10 mouse cellular contexts compared by ENCODE assay signal in genomic region chr3:22144255-22144654, GRCm38 (mm10).
DNase-seq lines count a peak whose midpoint lies in the region; ATAC-seq and TF ChIP-seq lines count a peak whose summit lies in the region.
"Had no signal": no experiment of that assay in that cellular context is flagged by ENCODE, and none has a peak within 500 bp of the region (broad histone marks: within the 10 kb centered on the region; RNA-seq: fewer than 3 reads in every experiment).

No protein-coding gene starts in this region.

- H3K36me3 ChIP-seq in kidney, adult 2 months (ENCODE audit: control insufficient read depth, insufficient read depth, low read length): no peaks in the 10 kb centered on the region
- H3K36me3 ChIP-seq in kidney, embryonic 15.5 days: no peaks in the 10 kb centered on the region
- peaks cover 5% of the 10 kb centered on the region; the same call in 1 of the 2 replicates for H3K36me3 ChIP-seq in limb, embryonic 10.5 days

- WGBS in kidney, adult 2 months: 83% methylated on average over 2 of the region's 2 CpGs
- WGBS in kidney, embryonic 15.5 days: 93% methylated on average over 2 of the region's 2 CpGs
- WGBS in limb, embryonic 10.5 days: 95% methylated on average over 2 of the region's 2 CpGs

- ATAC-seq in kidney, embryonic 15.5 days (replicated peaks; ENCODE audit: low FRiP score): no peak
- ATAC-seq in megakaryocyte-erythroid progenitor cell, adult 5-6 weeks (replicated peaks; ENCODE audit: low FRiP score, low TSS enrichment, poor library complexity, severe bottlenecking): no peak

- H3K9ac ChIP-seq in kidney, embryonic 15.5 days: no peak overlapping the region
- H3K9ac ChIP-seq: limb, embryonic 13.5 days had no signal

- no peaks in the 10 kb centered on the region for H3K27me3 ChIP-seq in kidney, adult 2 months (replicated peaks; ENCODE audit: control insufficient read depth, insufficient read depth, low read length)
- no peaks in the 10 kb centered on the region for H3K27me3 ChIP-seq in kidney, embryonic 15.5 days
- no peaks in the 10 kb centered on the region for H3K27me3 ChIP-seq in limb, embryonic 10.5 days (ENCODE audit: low read depth, poor library complexity, severe bottlenecking)
- H3K27me3 ChIP-seq: limb, embryonic 13.5 days had no signal

- no peak overlapping the region for H3K4me2 ChIP-seq in kidney, embryonic 15.5 days
- H3K4me2 ChIP-seq: limb, embryonic 13.5 days had no signal

- DNase-seq in adrenal gland, adult 2 months: peak; percentile 25
- no peak for DNase-seq in adrenal gland, adult 18-20 months (ENCODE audit: low spot score in 2 of 2)
- DNase-seq in kidney, adult 2 months: peak; percentile 54
- peak; percentile 31 for DNase-seq in thymus, postnatal 0 days (ENCODE audit: low spot score)
- no peak for DNase-seq in thymus, postnatal 25 days
- DNase-seq in limb, embryonic 10.5 days (ENCODE audit: low spot score): no peak
- DNase-seq: cerebellum, adult 11-12 months had no signal

- no peak overlapping the region for H3K4me3 ChIP-seq in kidney, adult 2 months (ENCODE audit: insufficient read depth, low read depth, low read length)
- H3K4me3 ChIP-seq in kidney, embryonic 15.5 days (replicated peaks): no peak overlapping the region
- no peak overlapping the region for H3K4me3 ChIP-seq in limb, embryonic 10.5 days
- H3K4me3 ChIP-seq: limb, embryonic 13.5 days had no signal

- TF ChIP-seq CTCF in kidney, adult 2 months (conservative IDR thresholded peaks at IDR 0.05; ENCODE audit: insufficient read depth, insufficient read length, low read depth, low read length): peak; percentile 63

- H3K27ac ChIP-seq in kidney, adult 2 months (ENCODE audit: insufficient read depth, low read depth, low read length): no peak overlapping the region
- H3K27ac ChIP-seq in kidney, embryonic 15.5 days: no peak overlapping the region
- no peak overlapping the region for H3K27ac ChIP-seq in limb, embryonic 10.5 days
- H3K27ac ChIP-seq: limb, embryonic 13.5 days had no signal

- no peak for TF ChIP-seq POLR2A in kidney, adult 2 months (IDR thresholded peaks at IDR 0.05; ENCODE audit: low read depth, low read length)

- H3K4me1 ChIP-seq in kidney, adult 2 months (ENCODE audit: control insufficient read depth, insufficient read depth, low read length): peaks cover 5% of the 10 kb centered on the region
- peaks cover 18% of the 10 kb centered on the region for H3K4me1 ChIP-seq in kidney, embryonic 15.5 days
- H3K4me1 ChIP-seq in limb, embryonic 10.5 days: peaks cover 5% of the 10 kb centered on the region; the same call in 1 of the 2 replicates

- no peaks in the 10 kb centered on the region for H3K9me3 ChIP-seq in kidney, embryonic 15.5 days (replicated peaks)
- H3K9me3 ChIP-seq in limb, embryonic 10.5 days (replicated peaks): no peaks in the 10 kb centered on the region
- H3K9me3 ChIP-seq: limb, embryonic 13.5 days had no signal

Comparison
In these comparisons a context has a peak if more than half of its experiments do, and no peak if none do; other contexts are left out.
1. DNase-seq: peak in adrenal gland, adult 2 months (single experiment), kidney, adult 2 months (single experiment) and thymus, postnatal 0 days (single experiment); none in adrenal gland, adult 18-20 months (0 of 2), thymus, postnatal 25 days (single experiment) and limb, embryonic 10.5 days (single experiment).